Mouse (Mus musculus) liver, embryonic 14.5 days (tissue): ENCODE measurements around the gene Smoc1.

Experiments used
- CTCF ChIP-seq: IDR thresholded peaks from 2 replicates; pipeline ENCODE4 v1.5.1; 2016; ENCODE audit warnings: antibody characterized with exemption, low read depth, control low read depth
- EP300 ChIP-seq: IDR thresholded peaks from 2 replicates; pipeline ENCODE4 v1.6.1; 2016; ENCODE audit warnings: antibody characterized with exemption, low read depth

GRCm38 (mm10) chr12:81223276-81223675, 196.7 kb downstream of the Smoc1 start:
- TF ChIP-seq CTCF, result no peak
- TF ChIP-seq EP300, result no peak
